Mouse (Mus musculus): Measurements from ENCODE around the gene Irs2. TPM values are rescaled to one million over a fixed set of nuclear protein-coding genes. Genes with fewer than 3 reads are reported as not detected.

The Irs2 gene
- polyA plus RNA-seq, 1 experiment from 2014 or later = 5.0 TPM

GRCm38 (mm10) chr8:10978377-10978776 is 29.9 kb downstream of the Irs2 start:
- Histone ChIP-seq H3K4me1 (ENCODE audit: control insufficient read depth, insufficient read depth, low read length) (peaks cover 56% of the 10 kb centered on the region), H3K4me3 (ENCODE audit: low read depth, low read length) (no peak overlapping the region), H3K4me2 (replicated peaks; ENCODE audit: low read depth, low read length) (0 out of 2 replicates have a peak overlapping the region, but pooled peaks have one; percentile 4), H3K9ac (replicated peaks; ENCODE audit: low read depth, low read length) (no peak overlapping the region), H3K27me3 (ENCODE audit: control insufficient read depth, insufficient read depth, low read length) (no peaks in the 10 kb centered on the region), H3K9me3 (ENCODE audit: control insufficient read depth, low read depth, low read length) (no peaks in the 10 kb centered on the region), H3K27ac (ENCODE audit: low read length) (peak overlapping the region; percentile 93), H3K36me3 (ENCODE audit: control insufficient read depth, insufficient read depth, low read length) (no peaks in the 10 kb centered on the region)
- peak; percentile 34; the same call in 1 of the 2 replicates for ATAC-seq (ENCODE audit: insufficient number of reproducible peaks, insufficient read depth, low FRiP score, low read depth)
- 24% methylated on average over 21 of the region's 21 CpGs for WGBS

DNA sequence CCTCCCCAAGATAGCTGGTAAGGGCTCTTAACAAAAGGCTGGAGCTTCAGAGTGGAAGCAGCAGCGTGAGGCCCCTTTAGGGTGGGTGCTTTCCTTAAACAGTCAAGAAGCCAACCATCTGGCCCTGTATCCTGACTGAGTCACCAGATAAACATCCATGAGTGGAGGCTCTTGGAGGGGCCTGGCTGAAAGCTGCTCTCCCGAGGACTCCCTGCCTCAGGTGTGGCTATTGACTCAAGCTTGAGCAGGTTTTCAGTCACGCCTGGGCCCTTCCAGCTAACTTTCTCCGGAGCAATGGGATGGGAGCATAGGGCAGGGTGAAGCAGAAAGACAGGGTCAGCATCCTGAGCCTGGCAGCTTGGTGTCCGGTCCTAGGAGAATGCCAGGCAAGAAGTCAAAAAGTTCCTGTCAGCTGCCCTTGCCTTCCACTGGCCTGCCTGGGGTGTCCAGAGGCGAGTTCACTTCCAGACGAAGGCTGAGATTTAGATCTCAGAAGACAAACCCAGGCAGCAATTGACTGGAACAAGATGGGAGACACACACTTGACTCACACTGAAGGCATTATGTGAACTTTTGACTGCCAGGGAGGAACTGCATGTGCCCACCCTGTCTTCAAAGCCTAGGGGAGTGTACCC is 30.4 kb downstream of the Irs2 start:
- H3K4me3 ChIP-seq (ENCODE audit: low read depth, low read length) = no peak overlapping the region
- peaks cover 61% of the 10 kb centered on the region for H3K4me1 ChIP-seq (ENCODE audit: control insufficient read depth, insufficient read depth, low read length)
- ATAC-seq (ENCODE audit: insufficient number of reproducible peaks, insufficient read depth, low FRiP score, low read depth) = peak; percentile 88
- 25% methylated on average over 7 of the region's 7 CpGs for WGBS
- 0 out of 2 replicates have a peak overlapping the region, but pooled peaks have one; percentile 22 for H3K9ac ChIP-seq (replicated peaks; ENCODE audit: low read depth, low read length)
- H3K36me3 ChIP-seq (ENCODE audit: control insufficient read depth, insufficient read depth, low read length) = no peaks in the 10 kb centered on the region
- H3K27me3 ChIP-seq (ENCODE audit: control insufficient read depth, insufficient read depth, low read length) = no peaks in the 10 kb centered on the region
- H3K4me2 ChIP-seq (replicated peaks; ENCODE audit: low read depth, low read length) = peak overlapping the region; percentile 4; the same call in 1 of the 2 replicates
- peak overlapping the region; percentile 93 for H3K27ac ChIP-seq (ENCODE audit: low read length)
- no peaks in the 10 kb centered on the region for H3K9me3 ChIP-seq (ENCODE audit: control insufficient read depth, low read depth, low read length)

GRCm38 (mm10) chr8:10974659-10975058 is 33.6 kb downstream of the Irs2 start:
- H3K4me3 ChIP-seq (ENCODE audit: low read depth, low read length) = no peak overlapping the region
- H3K4me2 ChIP-seq (replicated peaks; ENCODE audit: low read depth, low read length) = no peak overlapping the region
- H3K27ac ChIP-seq (ENCODE audit: low read length) = peak overlapping the region; percentile 81
- no peaks in the 10 kb centered on the region for H3K9me3 ChIP-seq (ENCODE audit: control insufficient read depth, low read depth, low read length)
- peak; percentile 57; the same call in 1 of the 2 replicates for ATAC-seq (ENCODE audit: insufficient number of reproducible peaks, insufficient read depth, low FRiP score, low read depth)
- H3K4me1 ChIP-seq (ENCODE audit: control insufficient read depth, insufficient read depth, low read length) = peaks cover 63% of the 10 kb centered on the region
- H3K9ac ChIP-seq (replicated peaks; ENCODE audit: low read depth, low read length) = no peak overlapping the region
- WGBS = 7% methylated on average over 2 of the region's 2 CpGs
- no peaks in the 10 kb centered on the region for H3K36me3 ChIP-seq (ENCODE audit: control insufficient read depth, insufficient read depth, low read length)
- H3K27me3 ChIP-seq (ENCODE audit: control insufficient read depth, insufficient read depth, low read length) = no peaks in the 10 kb centered on the region

- Histone ChIP-seq H3K9me3 (ENCODE audit: control insufficient read depth, low read depth, low read length) (no peaks in the 10 kb centered on the region), H3K27me3 (ENCODE audit: control insufficient read depth, insufficient read depth, low read length) (no peaks in the 10 kb centered on the region), H3K36me3 (ENCODE audit: control insufficient read depth, insufficient read depth, low read length) (no peaks in the 10 kb centered on the region), H3K4me3 (ENCODE audit: low read depth, low read length) (no peak overlapping the region), H3K27ac (ENCODE audit: low read length) (peak overlapping the region; percentile 81), H3K4me2 (replicated peaks; ENCODE audit: low read depth, low read length) (no peak overlapping the region), H3K4me1 (ENCODE audit: control insufficient read depth, insufficient read depth, low read length) (peaks cover 59% of the 10 kb centered on the region), H3K9ac (replicated peaks; ENCODE audit: low read depth, low read length) (no peak overlapping the region)
- WGBS = 62% methylated on average over 4 of the region's 4 CpGs
- no peak for ATAC-seq (ENCODE audit: insufficient number of reproducible peaks, insufficient read depth, low FRiP score, low read depth)
Observed at GRCm38 (mm10) chr8:10974126-10974525, 34.1 kb downstream of the Irs2 start.

DNA sequence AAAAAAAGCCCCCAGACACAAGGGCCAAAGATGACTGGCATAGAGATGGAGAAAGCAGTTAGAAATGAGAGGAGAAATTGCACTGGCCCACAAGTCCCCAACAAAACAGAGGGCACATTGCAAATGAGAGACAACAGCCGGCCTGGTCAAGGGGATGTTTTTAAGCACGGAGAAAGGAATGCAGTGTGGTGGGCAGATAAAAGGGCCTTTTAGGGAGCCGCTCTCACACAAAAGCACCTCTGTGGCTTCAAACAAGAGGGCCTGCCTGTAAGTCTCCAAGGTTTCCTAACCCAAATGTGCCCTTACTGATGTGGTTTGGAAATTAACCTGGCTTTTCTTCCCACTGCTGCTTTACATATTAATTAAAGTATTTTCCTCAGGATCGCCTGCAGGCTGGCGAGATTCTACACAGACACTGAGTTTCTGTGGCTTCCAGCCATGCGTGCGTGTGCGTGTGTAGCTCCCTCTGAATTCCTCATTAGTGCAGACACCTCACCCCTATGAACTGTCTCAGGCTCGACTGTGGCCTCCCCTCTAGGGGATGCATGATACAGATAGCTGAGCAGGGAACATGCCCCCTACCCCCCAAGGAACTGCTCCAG is 35.3 kb downstream of the Irs2 start:
- H3K4me3 ChIP-seq (ENCODE audit: low read depth, low read length) = no peak overlapping the region
- no peak for ATAC-seq (ENCODE audit: insufficient number of reproducible peaks, insufficient read depth, low FRiP score, low read depth)
- peak overlapping the region; percentile 10; the same call in 1 of the 2 replicates for H3K27ac ChIP-seq (ENCODE audit: low read length)
- WGBS = 37% methylated on average over 9 of the region's 9 CpGs
- H3K4me2 ChIP-seq (replicated peaks; ENCODE audit: low read depth, low read length) = no peak overlapping the region
- H3K36me3 ChIP-seq (ENCODE audit: control insufficient read depth, insufficient read depth, low read length) = no peaks in the 10 kb centered on the region
- H3K4me1 ChIP-seq (ENCODE audit: control insufficient read depth, insufficient read depth, low read length) = peaks cover 56% of the 10 kb centered on the region
- H3K9ac ChIP-seq (replicated peaks; ENCODE audit: low read depth, low read length) = no peak overlapping the region
- H3K9me3 ChIP-seq (ENCODE audit: control insufficient read depth, low read depth, low read length) = no peaks in the 10 kb centered on the region
- no peaks in the 10 kb centered on the region for H3K27me3 ChIP-seq (ENCODE audit: control insufficient read depth, insufficient read depth, low read length)

GRCm38 (mm10) chr8:10971984-10972383 is 36.3 kb downstream of the Irs2 start:
- peaks cover 50% of the 10 kb centered on the region for H3K4me1 ChIP-seq (ENCODE audit: control insufficient read depth, insufficient read depth, low read length)
- H3K27ac ChIP-seq (ENCODE audit: low read length) = no peak overlapping the region
- 64% methylated on average over 3 of the region's 3 CpGs for WGBS
- no peak overlapping the region for H3K9ac ChIP-seq (replicated peaks; ENCODE audit: low read depth, low read length)
- no peaks in the 10 kb centered on the region for H3K27me3 ChIP-seq (ENCODE audit: control insufficient read depth, insufficient read depth, low read length)
- H3K36me3 ChIP-seq (ENCODE audit: control insufficient read depth, insufficient read depth, low read length) = no peaks in the 10 kb centered on the region
- no peak for ATAC-seq (ENCODE audit: insufficient number of reproducible peaks, insufficient read depth, low FRiP score, low read depth)
- H3K9me3 ChIP-seq (ENCODE audit: control insufficient read depth, low read depth, low read length) = no peaks in the 10 kb centered on the region
- H3K4me2 ChIP-seq (replicated peaks; ENCODE audit: low read depth, low read length) = no peak overlapping the region
- no peak overlapping the region for H3K4me3 ChIP-seq (ENCODE audit: low read depth, low read length)

DNA sequence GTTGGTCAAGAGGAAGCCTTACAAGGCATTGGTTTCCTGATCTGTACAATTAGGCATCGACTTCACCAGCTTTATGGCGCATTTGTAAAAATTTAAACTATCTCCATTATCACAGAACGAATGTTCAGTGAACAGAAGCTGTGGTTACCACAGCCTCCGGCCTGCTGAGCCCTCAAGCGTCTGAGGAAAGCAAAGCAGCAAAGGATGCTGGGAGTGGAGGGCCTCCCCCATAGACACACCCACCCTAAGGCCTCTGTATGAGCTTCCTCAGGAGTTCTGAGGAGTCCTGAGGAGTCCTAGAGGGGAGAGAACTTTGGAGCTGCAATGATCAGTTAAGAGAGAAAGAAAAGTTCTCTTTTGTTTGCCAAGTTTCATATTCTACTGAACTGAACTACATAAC is 36.7 kb downstream of the Irs2 start:
- H3K27me3 ChIP-seq (ENCODE audit: control insufficient read depth, insufficient read depth, low read length) = no peaks in the 10 kb centered on the region
- no peak overlapping the region for H3K4me3 ChIP-seq (ENCODE audit: low read depth, low read length)
- ATAC-seq (ENCODE audit: insufficient number of reproducible peaks, insufficient read depth, low FRiP score, low read depth) = no peak
- H3K27ac ChIP-seq (ENCODE audit: low read length) = no peak overlapping the region
- H3K9me3 ChIP-seq (ENCODE audit: control insufficient read depth, low read depth, low read length) = no peaks in the 10 kb centered on the region
- H3K36me3 ChIP-seq (ENCODE audit: control insufficient read depth, insufficient read depth, low read length) = no peaks in the 10 kb centered on the region
- no peak overlapping the region for H3K4me2 ChIP-seq (replicated peaks; ENCODE audit: low read depth, low read length)
- no peak overlapping the region for H3K9ac ChIP-seq (replicated peaks; ENCODE audit: low read depth, low read length)
- 91% methylated on average over 5 of the region's 5 CpGs for WGBS
- H3K4me1 ChIP-seq (ENCODE audit: control insufficient read depth, insufficient read depth, low read length) = peaks cover 50% of the 10 kb centered on the region

- peaks cover 54% of the 10 kb centered on the region for H3K4me1 ChIP-seq (ENCODE audit: control insufficient read depth, insufficient read depth, low read length)
- ATAC-seq (ENCODE audit: insufficient number of reproducible peaks, insufficient read depth, low FRiP score, low read depth) = no peak
Observed at GRCm38 (mm10) chr8:10970496-10971456, 37.5 kb downstream of the Irs2 start.

More at GRCm38 (mm10) chr8:10970496-10971456, 37.5 kb downstream of the Irs2 start:
- Histone ChIP-seq H3K27me3 (ENCODE audit: control insufficient read depth, insufficient read depth, low read length) (no peaks in the 10 kb centered on the region), H3K27ac (ENCODE audit: low read length) (0 out of 2 replicates have a peak overlapping the region, but pooled peaks have one; percentile 27), H3K9me3 (ENCODE audit: control insufficient read depth, low read depth, low read length) (no peaks in the 10 kb centered on the region), H3K4me3 (ENCODE audit: low read depth, low read length) (no peak overlapping the region), H3K36me3 (ENCODE audit: control insufficient read depth, insufficient read depth, low read length) (no peaks in the 10 kb centered on the region), H3K9ac (replicated peaks; ENCODE audit: low read depth, low read length) (no peak overlapping the region), H3K4me2 (replicated peaks; ENCODE audit: low read depth, low read length) (no peak overlapping the region)
- 76% methylated on average over 13 of the region's 13 CpGs for WGBS
